Mouse (Mus musculus): ENCODE data around the gene Rubcnl. TPM values are rescaled to one million over a fixed set of nuclear protein-coding genes. Genes with fewer than 3 reads are reported as not detected.

The Rubcnl gene
- total and polyA plus RNA-seq, 2 experiments from 2014 or later, result 1.1 to 2.9 TPM

DNA sequence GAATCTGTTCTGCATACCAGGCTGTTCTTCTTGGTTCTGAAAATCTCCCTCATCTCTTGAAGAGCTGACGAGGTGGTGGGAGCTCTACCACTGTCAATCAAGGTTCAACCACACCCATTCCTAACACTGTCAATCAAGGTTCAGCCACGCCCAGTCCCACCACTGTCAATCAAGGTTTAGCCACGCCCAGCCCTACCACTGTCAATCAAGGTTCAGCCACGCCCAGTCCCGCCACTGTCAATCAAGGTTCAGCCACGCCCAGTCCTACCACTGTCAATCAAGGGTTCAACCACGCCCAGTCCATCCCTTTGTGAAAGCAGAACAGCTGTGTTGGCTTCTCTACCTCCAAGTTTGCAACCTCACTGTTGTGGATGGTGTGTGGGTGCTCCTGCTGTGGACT is 48.7 kb downstream of the Rubcnl start:
- no peaks in the 10 kb centered on the region for H3K9me3 ChIP-seq (replicated peaks; ENCODE audit: control insufficient read depth, low read length)
- H3K4me3 ChIP-seq (ENCODE audit: low read depth, low read length), result no peak overlapping the region
- no peaks in the 10 kb centered on the region for H3K36me3 ChIP-seq (replicated peaks; ENCODE audit: control insufficient read depth, insufficient read depth, low read length)
- TF ChIP-seq CTCF (IDR thresholded peaks at IDR 0.05; ENCODE audit: low read depth) (no peak), EP300 (IDR thresholded peaks at IDR 0.05; ENCODE audit: low read depth) (no peak)
- no peak overlapping the region for H3K9ac ChIP-seq (replicated peaks; ENCODE audit: low read depth, low read length)
- no peaks in the 10 kb centered on the region for H3K27me3 ChIP-seq (ENCODE audit: control insufficient read depth, insufficient read depth, low read length)
- DNase-seq (ENCODE audit: low spot score) (no peak), ATAC-seq (ENCODE audit: insufficient read depth, low read depth) (no peak)
- WGBS, result 76% methylated on average over 7 of the region's 7 CpGs
- no peak overlapping the region for H3K27ac ChIP-seq (ENCODE audit: low read depth)
- no peak overlapping the region for H3K4me2 ChIP-seq (ENCODE audit: low read depth, low read length)
- no peaks in the 10 kb centered on the region for H3K4me1 ChIP-seq (ENCODE audit: control insufficient read depth, insufficient read depth)

DNA sequence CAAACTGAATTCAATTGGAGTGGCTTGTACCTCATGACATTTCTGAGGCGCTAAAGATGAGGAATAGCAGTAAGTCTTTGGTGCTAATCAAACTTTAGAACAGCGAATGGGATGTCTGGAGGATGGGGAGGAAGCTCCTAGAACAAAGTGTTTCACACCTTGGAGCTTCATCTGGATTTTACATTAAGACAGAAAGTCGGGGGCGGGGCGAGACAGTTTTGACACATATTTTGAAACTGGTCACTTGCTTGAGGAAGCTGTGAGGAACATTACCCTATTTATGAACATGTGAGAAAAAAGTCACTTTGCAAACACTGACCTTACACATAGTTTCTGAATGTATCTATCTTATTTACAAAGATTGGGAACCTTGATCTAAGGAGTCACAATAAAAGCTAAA is 49.4 kb downstream of the Rubcnl start:
- H3K27ac ChIP-seq (ENCODE audit: low read depth), result no peak overlapping the region
- H3K4me2 ChIP-seq (ENCODE audit: low read depth, low read length), result no peak overlapping the region
- no peaks in the 10 kb centered on the region for H3K4me1 ChIP-seq (ENCODE audit: control insufficient read depth, insufficient read depth)
- ATAC-seq (ENCODE audit: insufficient read depth, low read depth) (no peak), DNase-seq (ENCODE audit: low spot score) (no peak)
- H3K9ac ChIP-seq (replicated peaks; ENCODE audit: low read depth, low read length), result no peak overlapping the region
- no peaks in the 10 kb centered on the region for H3K27me3 ChIP-seq (ENCODE audit: control insufficient read depth, insufficient read depth, low read length)
- 89% methylated on average over 5 of the region's 5 CpGs for WGBS
- H3K36me3 ChIP-seq (replicated peaks; ENCODE audit: control insufficient read depth, insufficient read depth, low read length), result no peaks in the 10 kb centered on the region
- H3K4me3 ChIP-seq (ENCODE audit: low read depth, low read length), result no peak overlapping the region
- TF ChIP-seq EP300 (IDR thresholded peaks at IDR 0.05; ENCODE audit: low read depth) (no peak), CTCF (IDR thresholded peaks at IDR 0.05; ENCODE audit: low read depth) (no peak)
- H3K9me3 ChIP-seq (replicated peaks; ENCODE audit: control insufficient read depth, low read length), result no peaks in the 10 kb centered on the region

DNA sequence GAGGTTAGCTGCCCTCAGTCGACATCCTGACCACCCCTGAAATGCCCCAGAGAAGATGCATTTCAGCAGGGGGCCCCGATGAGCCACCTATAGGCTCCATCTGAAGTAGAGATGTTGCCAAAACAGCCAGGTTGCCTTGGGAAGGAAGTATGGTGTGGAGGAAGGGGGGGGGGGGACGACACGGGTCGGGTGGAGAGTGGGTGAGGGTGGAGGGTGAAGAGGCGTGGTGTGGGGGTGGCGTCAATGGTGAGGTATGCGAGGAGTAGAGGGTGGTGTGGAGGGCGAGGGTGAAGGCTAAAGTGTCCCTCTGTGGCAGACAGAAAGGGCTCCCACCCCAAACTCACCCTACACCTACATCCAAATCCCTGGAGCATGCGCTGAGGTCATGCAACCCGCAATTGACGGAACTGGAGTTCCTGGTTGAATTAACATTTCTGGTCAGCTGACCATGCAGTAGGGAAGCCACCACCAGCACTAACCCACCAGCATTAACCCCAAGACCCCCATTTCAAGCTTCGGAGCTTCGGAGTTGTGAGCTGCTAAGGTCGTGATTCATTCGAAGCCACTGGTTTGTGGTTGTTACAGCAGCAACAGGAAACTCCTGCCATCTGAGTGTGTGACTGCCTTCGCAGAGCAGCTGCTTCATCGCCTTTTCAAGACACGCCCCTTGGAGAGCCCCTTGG is 52.7 kb downstream of the Rubcnl start:
- WGBS, result 81% methylated on average over 19 of the region's 19 CpGs
- no peaks in the 10 kb centered on the region for H3K36me3 ChIP-seq (replicated peaks; ENCODE audit: control insufficient read depth, insufficient read depth, low read length)
- TF ChIP-seq CTCF (IDR thresholded peaks at IDR 0.05; ENCODE audit: low read depth), result no peak
- TF ChIP-seq EP300 (IDR thresholded peaks at IDR 0.05; ENCODE audit: low read depth), result no peak
- peak overlapping the region; percentile 11; the same call in 1 of the 2 replicates for H3K4me2 ChIP-seq (ENCODE audit: low read depth, low read length)
- H3K27ac ChIP-seq (ENCODE audit: low read depth), result no peak overlapping the region
- DNase-seq (ENCODE audit: low spot score) (no peak), ATAC-seq (ENCODE audit: insufficient read depth, low read depth) (no peak)
- no peaks in the 10 kb centered on the region for H3K9me3 ChIP-seq (replicated peaks; ENCODE audit: control insufficient read depth, low read length)
- H3K4me1 ChIP-seq (ENCODE audit: control insufficient read depth, insufficient read depth), result no peaks in the 10 kb centered on the region
- H3K9ac ChIP-seq (replicated peaks; ENCODE audit: low read depth, low read length), result no peak overlapping the region
- no peaks in the 10 kb centered on the region for H3K27me3 ChIP-seq (ENCODE audit: control insufficient read depth, insufficient read depth, low read length)
- no peak overlapping the region for H3K4me3 ChIP-seq (ENCODE audit: low read depth, low read length)

DNA sequence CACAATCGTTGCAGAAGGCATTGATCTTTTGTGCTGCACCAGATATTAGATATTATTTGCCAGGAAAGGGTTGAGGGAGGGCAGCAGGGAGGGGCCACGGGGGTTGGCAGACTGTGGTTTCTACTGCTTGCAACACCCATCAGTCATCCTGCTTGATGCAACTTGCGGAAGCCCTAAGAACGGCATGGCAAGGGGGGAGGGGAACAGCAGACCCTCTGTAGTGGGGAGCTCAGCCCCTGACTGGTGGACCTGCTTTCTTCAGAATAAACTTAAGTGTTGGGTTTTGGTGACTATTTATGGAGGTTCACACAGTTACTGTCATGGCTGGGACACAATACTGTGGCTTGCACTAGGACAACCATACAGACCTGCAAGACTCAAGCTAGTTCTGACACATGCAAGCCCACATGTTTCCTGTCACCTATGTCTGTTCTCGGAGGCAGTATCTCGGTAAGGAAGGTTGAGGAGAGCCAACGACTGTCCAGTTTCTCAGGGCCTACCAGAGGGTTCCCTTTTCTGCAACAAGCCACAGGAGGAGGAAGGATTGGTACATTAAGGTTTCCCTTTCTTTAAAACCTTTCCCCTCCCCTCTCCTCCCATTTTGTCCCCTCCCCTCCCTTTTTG is 53.6 kb downstream of the Rubcnl start:
- DNase-seq (ENCODE audit: low spot score) (no peak), ATAC-seq (ENCODE audit: insufficient read depth, low read depth) (no peak)
- Histone ChIP-seq H3K4me3 (ENCODE audit: low read depth, low read length) (no peak overlapping the region), H3K4me2 (ENCODE audit: low read depth, low read length) (peak overlapping the region; percentile 11; the same call in 1 of the 2 replicates), H3K27me3 (ENCODE audit: control insufficient read depth, insufficient read depth, low read length) (no peaks in the 10 kb centered on the region), H3K27ac (ENCODE audit: low read depth) (no peak overlapping the region), H3K4me1 (ENCODE audit: control insufficient read depth, insufficient read depth) (no peaks in the 10 kb centered on the region), H3K9me3 (replicated peaks; ENCODE audit: control insufficient read depth, low read length) (no peaks in the 10 kb centered on the region), H3K9ac (replicated peaks; ENCODE audit: low read depth, low read length) (no peak overlapping the region), H3K36me3 (replicated peaks; ENCODE audit: control insufficient read depth, insufficient read depth, low read length) (no peaks in the 10 kb centered on the region)
- TF ChIP-seq EP300 (IDR thresholded peaks at IDR 0.05; ENCODE audit: low read depth) (no peak), CTCF (IDR thresholded peaks at IDR 0.05; ENCODE audit: low read depth) (no peak)
- WGBS, result 55% methylated on average over 7 of the region's 7 CpGs

DNA sequence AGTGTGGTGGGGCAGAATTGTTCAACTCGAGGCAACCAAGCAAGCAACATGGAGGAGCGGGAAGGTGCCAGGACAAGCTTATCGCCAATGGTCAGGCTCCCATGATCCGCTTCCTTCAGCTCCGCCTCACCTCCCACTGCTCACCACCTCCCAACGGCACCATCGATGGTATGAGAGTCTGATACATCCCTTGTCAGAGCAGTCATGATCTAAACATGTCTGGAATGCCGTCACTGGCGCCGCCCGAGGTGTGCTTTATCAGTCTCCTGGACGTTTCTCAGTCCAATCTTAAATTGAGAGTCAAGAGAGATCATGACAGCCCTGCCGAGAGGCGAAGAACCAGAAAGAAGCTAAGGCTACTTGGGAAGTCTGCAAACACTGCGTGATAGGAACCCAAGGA is 55.3 kb downstream of the Rubcnl start:
- Histone ChIP-seq H3K4me3 (ENCODE audit: low read depth, low read length) (no peak overlapping the region), H3K9ac (replicated peaks; ENCODE audit: low read depth, low read length) (no peak overlapping the region), H3K4me2 (ENCODE audit: low read depth, low read length) (no peak overlapping the region), H3K9me3 (replicated peaks; ENCODE audit: control insufficient read depth, low read length) (no peaks in the 10 kb centered on the region), H3K36me3 (replicated peaks; ENCODE audit: control insufficient read depth, insufficient read depth, low read length) (no peaks in the 10 kb centered on the region), H3K4me1 (ENCODE audit: control insufficient read depth, insufficient read depth) (no peaks in the 10 kb centered on the region), H3K27ac (ENCODE audit: low read depth) (no peak overlapping the region), H3K27me3 (ENCODE audit: control insufficient read depth, insufficient read depth, low read length) (no peaks in the 10 kb centered on the region)
- no peak for TF ChIP-seq EP300 (IDR thresholded peaks at IDR 0.05; ENCODE audit: low read depth)
- TF ChIP-seq CTCF (IDR thresholded peaks at IDR 0.05; ENCODE audit: low read depth), result no peak
- DNase-seq (ENCODE audit: low spot score), result no peak
- ATAC-seq (ENCODE audit: insufficient read depth, low read depth), result no peak
- WGBS, result 45% methylated on average over 15 of the region's 15 CpGs
